Mouse (Mus musculus) liver, adult (tissue): ENCODE measurements around the gene Hspb6.

Experiments used
- GATA4 ChIP-seq: IDR thresholded peaks from 2 replicates; pipeline ENCODE4 v1.6.1; 2014; ENCODE audit warnings: mild to moderate bottlenecking, low read length; ENCODE audit not compliant: insufficient replicate concordance

Gene Hspb6

GRCm38 (mm10) chr7:30562526-30563116, 10.6 kb downstream of the Hspb6 start:
- TF ChIP-seq GATA4 = no peak

GRCm38 (mm10) chr7:30563117-30563905, 11.3 kb downstream of the Hspb6 start, which contains the start of the genes U2af1l4, Gm49396 and Psenen:
Gene U2af1l4 (plus strand): TSS chr7:30563301.
Gene Gm49396 (plus strand): TSS chr7:30563344.
Gene Psenen (minus strand): TSS chr7:30563627.
- no peak for TF ChIP-seq GATA4

GRCm38 (mm10) chr7:30563906-30564280, 11.9 kb downstream of the Hspb6 start:
- no peak for TF ChIP-seq GATA4

GRCm38 (mm10) chr7:30564970-30565571, 13.1 kb downstream of the Hspb6 start, which contains the start of gene Igflr1:
Gene Igflr1 (plus strand): TSS chr7:30565427.
- TF ChIP-seq GATA4 = no peak

- TF ChIP-seq GATA4 = no peak
These were observed 14.1 kb downstream of the Hspb6 start for GRCm38 (mm10) chr7:30566033-30566432.

- TF ChIP-seq GATA4 = no peak
These were observed 15.6 kb downstream of the Hspb6 start for GRCm38 (mm10) chr7:30567555-30567954.

GRCm38 (mm10) chr7:30572389-30572788, 20.4 kb downstream of the Hspb6 start:
- no peak for TF ChIP-seq GATA4

- no peak for TF ChIP-seq GATA4
These were observed 21.0 kb downstream of the Hspb6 start for GRCm38 (mm10) chr7:30572969-30573368.

GRCm38 (mm10) chr7:30579950-30580349, 28.0 kb downstream of the Hspb6 start:
- TF ChIP-seq GATA4 = no peak

GRCm38 (mm10) chr7:30581547-30581946, 29.6 kb downstream of the Hspb6 start:
- no peak for TF ChIP-seq GATA4

- no peak for TF ChIP-seq GATA4
These were observed 32.4 kb downstream of the Hspb6 start for GRCm38 (mm10) chr7:30584339-30584738.

- no peak for TF ChIP-seq GATA4
These were observed 33.2 kb downstream of the Hspb6 start for GRCm38 (mm10) chr7:30585170-30585569.

GRCm38 (mm10) chr7:30586455-30587020, 34.6 kb downstream of the Hspb6 start:
- TF ChIP-seq GATA4 = no peak

- TF ChIP-seq GATA4 = no peak
These were observed 36.1 kb downstream of the Hspb6 start for GRCm38 (mm10) chr7:30587842-30588667.
